Mouse (Mus musculus) limb, embryonic 10.5 days (tissue): ENCODE results near the gene Cpa2. TPM values are rescaled to one million over a fixed set of nuclear protein-coding genes. Genes with fewer than 3 reads are reported as not detected.

Source experiments
- DNase-seq: peaks from one replicate; pipeline ENCODE4 v3.0.0-alpha.2; 2017; ENCODE audit warnings: low spot score
- H3K27ac ChIP-seq: fragments of 300-500 bp; sonication (generic); 2 replicates; pipeline ENCODE4 v1.5.1; 2016; ENCODE audit warnings: mild to moderate bottlenecking
- H3K27me3 ChIP-seq: fragments of 300-500 bp; sonication (generic); 2 replicates; pipeline ENCODE4 v1.6.1; 2016; ENCODE audit warnings: low read depth, mild to moderate bottlenecking; ENCODE audit not compliant: poor library complexity, severe bottlenecking
- H3K36me3 ChIP-seq: fragments of 300-500 bp; sonication (generic); 2 replicates; pipeline ENCODE4 v1.6.1; 2016; ENCODE audit warnings: mild to moderate bottlenecking, moderate library complexity
- H3K4me1 ChIP-seq: fragments of 300-500 bp; sonication (generic); 2 replicates; pipeline ENCODE4 v1.6.1; 2016
- H3K4me3 ChIP-seq: fragments of 300-500 bp; sonication (generic); 2 replicates; pipeline ENCODE4 v1.5.1; 2016; ENCODE audit warnings: mild to moderate bottlenecking, moderate library complexity
- H3K9me3 ChIP-seq: fragments of 300-500 bp; sonication (generic); replicated peaks from 2 replicates; pipeline ENCODE4 v1.6.1; 2016; ENCODE audit warnings: mild to moderate bottlenecking
- WGBS: fragments of 180-500 bp; shearing (Covaris S2); methylation state at CpG from one replicate; pipeline ENCODE4 v1.1.7; 2016; 5-methylcytosine and 5-hydroxymethylcytosine counted together
- polyA plus RNA-seq: library from polyadenylated mRNA; unstranded; fragments of >200 nt; fragmentation: Nextera tagmentation; extraction: Ambion mirVana; gene quantifications from 2 replicates; pipeline ENCODE4 v1.2.1, GENCODE M21; 2016

The Cpa2 gene
- polyA plus RNA-seq, 1 experiment from 2014 or later, result 109 TPM

- Histone ChIP-seq H3K27ac (peak overlapping the region; percentile 89), H3K27me3 (no peaks in the 10 kb centered on the region), H3K36me3 (no peaks in the 10 kb centered on the region), H3K9me3 (no peaks in the 10 kb centered on the region), H3K4me1 (peaks cover 53% of the 10 kb centered on the region), H3K4me3 (0 out of 2 replicates have a peak overlapping the region, but pooled peaks have one; percentile 24)
- 21% methylated on average over 10 of the region's 10 CpGs for WGBS
- DNase-seq, result no peak
These were observed 3.1 kb upstream of the Cpa2 start for GRCm38 (mm10) chr6:30538240-30538639.

- Histone ChIP-seq H3K36me3 (no peaks in the 10 kb centered on the region), H3K4me3 (no peak overlapping the region), H3K27me3 (no peaks in the 10 kb centered on the region), H3K27ac (peak overlapping the region; percentile 89), H3K9me3 (no peaks in the 10 kb centered on the region), H3K4me1 (peaks cover 58% of the 10 kb centered on the region)
- WGBS, result 48% methylated on average over 5 of the region's 5 CpGs
- no peak for DNase-seq
These were observed 2.6 kb upstream of the Cpa2 start for GRCm38 (mm10) chr6:30538800-30539199.

- H3K9me3 ChIP-seq, result no peaks in the 10 kb centered on the region
- H3K27ac ChIP-seq, result peak overlapping the region; percentile 96
- no peaks in the 10 kb centered on the region for H3K27me3 ChIP-seq
- H3K4me1 ChIP-seq, result peaks cover 92% of the 10 kb centered on the region
- WGBS, result 22% methylated on average over 6 of the region's 6 CpGs
- no peaks in the 10 kb centered on the region for H3K36me3 ChIP-seq
- peak overlapping the region; percentile 47; the same call in 1 of the 2 replicates for H3K4me3 ChIP-seq
- no peak for DNase-seq
These were observed 895 bp downstream of the Cpa2 start for GRCm38 (mm10) chr6:30542277-30542676.

GRCm38 (mm10) chr6:30543077-30543476 is 1.7 kb downstream of the Cpa2 start:
- Histone ChIP-seq H3K4me3 (peak overlapping the region; percentile 47), H3K4me1 (peaks cover 93% of the 10 kb centered on the region), H3K9me3 (no peaks in the 10 kb centered on the region), H3K27ac (peak overlapping the region; percentile 96), H3K36me3 (no peaks in the 10 kb centered on the region), H3K27me3 (no peaks in the 10 kb centered on the region)
- 14% methylated on average over 12 of the region's 12 CpGs for WGBS
- DNase-seq, result no peak

GRCm38 (mm10) chr6:30543851-30544250 is 2.5 kb downstream of the Cpa2 start:
- H3K9me3 ChIP-seq, result no peaks in the 10 kb centered on the region
- H3K27ac ChIP-seq, result peak overlapping the region; percentile 96
- peak overlapping the region; percentile 47 for H3K4me3 ChIP-seq
- H3K36me3 ChIP-seq, result no peaks in the 10 kb centered on the region
- H3K4me1 ChIP-seq, result peaks cover 93% of the 10 kb centered on the region
- WGBS, result 7% methylated on average over 8 of the region's 8 CpGs
- no peak for DNase-seq
- H3K27me3 ChIP-seq, result no peaks in the 10 kb centered on the region

- Histone ChIP-seq H3K4me1 (peaks cover 99% of the 10 kb centered on the region), H3K27ac (peak overlapping the region; percentile 96), H3K36me3 (peaks cover 5% of the 10 kb centered on the region), H3K9me3 (no peaks in the 10 kb centered on the region), H3K4me3 (peak overlapping the region; percentile 47), H3K27me3 (no peaks in the 10 kb centered on the region)
- WGBS, result 59% methylated on average over 7 of the region's 7 CpGs
- no peak for DNase-seq
These were observed 4.3 kb downstream of the Cpa2 start for GRCm38 (mm10) chr6:30545689-30546088.

GRCm38 (mm10) chr6:30546571-30547273 is 5.3 kb downstream of the Cpa2 start:
- no peaks in the 10 kb centered on the region for H3K9me3 ChIP-seq
- peak overlapping the region; percentile 96 for H3K27ac ChIP-seq
- H3K4me1 ChIP-seq, result peaks cover 99% of the 10 kb centered on the region
- H3K27me3 ChIP-seq, result no peaks in the 10 kb centered on the region
- WGBS, result 10% methylated on average over 17 of the region's 17 CpGs
- DNase-seq, result no peak
- peaks cover 11% of the 10 kb centered on the region for H3K36me3 ChIP-seq
- peak overlapping the region; percentile 47 for H3K4me3 ChIP-seq

- Histone ChIP-seq H3K4me3 (peak overlapping the region; percentile 47), H3K27me3 (no peaks in the 10 kb centered on the region), H3K4me1 (peaks cover 99% of the 10 kb centered on the region), H3K36me3 (peaks cover 11% of the 10 kb centered on the region), H3K9me3 (no peaks in the 10 kb centered on the region), H3K27ac (peak overlapping the region; percentile 96)
- no peak for DNase-seq
- WGBS, result 2% methylated on average over 17 of the region's 17 CpGs
These were observed 5.9 kb downstream of the Cpa2 start for GRCm38 (mm10) chr6:30547274-30547645.

GRCm38 (mm10) chr6:30547656-30548306 is 6.4 kb downstream of the Cpa2 start:
- peaks cover 13% of the 10 kb centered on the region for H3K36me3 ChIP-seq
- WGBS, result 20% methylated on average over 9 of the region's 9 CpGs
- H3K4me1 ChIP-seq, result peaks cover 99% of the 10 kb centered on the region
- no peaks in the 10 kb centered on the region for H3K9me3 ChIP-seq
- peak overlapping the region; percentile 96 for H3K27ac ChIP-seq
- DNase-seq, result no peak
- H3K27me3 ChIP-seq, result no peaks in the 10 kb centered on the region
- peak overlapping the region; percentile 47 for H3K4me3 ChIP-seq

GRCm38 (mm10) chr6:30549231-30549761 is 7.9 kb downstream of the Cpa2 start:
- H3K27me3 ChIP-seq, result no peaks in the 10 kb centered on the region
- H3K4me3 ChIP-seq, result peak overlapping the region; percentile 35
- peak; percentile 81 for DNase-seq
- peaks cover 99% of the 10 kb centered on the region for H3K4me1 ChIP-seq
- no peaks in the 10 kb centered on the region for H3K9me3 ChIP-seq
- WGBS, result 12% methylated on average over 15 of the region's 15 CpGs
- peak overlapping the region; percentile 96 for H3K27ac ChIP-seq
- H3K36me3 ChIP-seq, result peaks cover 22% of the 10 kb centered on the region

- H3K27ac ChIP-seq, result peak overlapping the region; percentile 96
- no peaks in the 10 kb centered on the region for H3K9me3 ChIP-seq
- H3K36me3 ChIP-seq, result peaks cover 32% of the 10 kb centered on the region
- H3K4me1 ChIP-seq, result peaks cover 96% of the 10 kb centered on the region
- WGBS, result 85% methylated on average over 7 of the region's 7 CpGs
- H3K27me3 ChIP-seq, result no peaks in the 10 kb centered on the region
- DNase-seq, result no peak
- no peak overlapping the region for H3K4me3 ChIP-seq
These were observed 9.3 kb downstream of the Cpa2 start for GRCm38 (mm10) chr6:30550496-30551192.

- Histone ChIP-seq H3K27ac (peak overlapping the region; percentile 96), H3K4me3 (no peak overlapping the region), H3K9me3 (no peaks in the 10 kb centered on the region), H3K4me1 (peaks cover 96% of the 10 kb centered on the region), H3K27me3 (no peaks in the 10 kb centered on the region), H3K36me3 (peaks cover 37% of the 10 kb centered on the region)
- no peak for DNase-seq
These were observed 9.8 kb downstream of the Cpa2 start for GRCm38 (mm10) chr6:30551193-30551515.
